Mouse (Mus musculus) heart, postnatal 36 days (tissue): ENCODE data around the gene Tprn. TPM values are rescaled to one million over a fixed set of nuclear protein-coding genes. Genes with fewer than 3 reads are reported as not detected.

Experiments used
- total RNA-seq, 2 experiments: library from RNA; stranded (reverse); gene quantifications; 2 replicates each; pipeline ENCODE4 v1.2.3; 2021

The Tprn gene
- total RNA-seq, 2 experiments from 2014 or later: 4.8 to 8.6 TPM

Other genes starting within 250 kb of the Tprn start
- 10 to 100 TPM; 14.4 to 16.3 TPM for gene Nsmf, start 208.3 kb upstream of the Tprn start, total RNA-seq
- not detected for gene Entpd8, start 182.3 kb upstream of the Tprn start, total RNA-seq
- gene Noxa1, start 167.5 kb upstream of the Tprn start, total RNA-seq: not detected
- gene Nrarp, start 81.9 kb upstream of the Tprn start, total RNA-seq: 10 to 100 TPM in 1 of 2 experiments, 1 to 10 TPM in 1; 9.7 to 12.0 TPM
- 1 to 10 TPM; 4.0 to 5.2 TPM for gene Tor4a, start 65.7 kb upstream of the Tprn start, total RNA-seq
- 10 to 100 TPM; 38.7 to 39.9 TPM for gene Nelfb, start 51.1 kb upstream of the Tprn start, total RNA-seq
- not detected for gene Stpg3, start 48.0 kb upstream of the Tprn start, total RNA-seq
- not detected for gene Fam166a, start 43.9 kb upstream of the Tprn start, total RNA-seq
- gene Tubb4b, start 37.9 kb upstream of the Tprn start, total RNA-seq: 100 to 1,000 TPM; 240 to 254 TPM
- gene Slc34a3, start 28.3 kb upstream of the Tprn start, total RNA-seq: not detected
- gene Rnf224, start 25.8 kb upstream of the Tprn start, total RNA-seq: not detected
- under 1 TPM; 0.27 to 0.44 TPM for gene Rnf208, start 20.4 kb upstream of the Tprn start, total RNA-seq
- not detected for gene Cysrt1, start 20.2 kb upstream of the Tprn start, total RNA-seq
- gene AL732309.1, start 15.8 kb upstream of the Tprn start, total RNA-seq: 1 to 10 TPM; 1.2 to 2.2 TPM
- 10 to 100 TPM; 13.4 to 15.1 TPM for gene Tmem203, start 7.2 kb upstream of the Tprn start, total RNA-seq
- 10 to 100 TPM; 37.4 to 44.0 TPM for gene Ssna1, start 9.8 kb downstream of the Tprn start, total RNA-seq
- gene Anapc2, start 9.9 kb downstream of the Tprn start, total RNA-seq: 10 to 100 TPM; 38.6 to 39.1 TPM
- gene Tmem210, start 25.5 kb downstream of the Tprn start, total RNA-seq: not detected
- gene Lrrc26, start 27.3 kb downstream of the Tprn start, total RNA-seq: not detected
- not detected for gene Grin1, start 56.6 kb downstream of the Tprn start, total RNA-seq
- 10 to 100 TPM; 21.9 to 23.2 TPM for gene Man1b1, start 69.7 kb downstream of the Tprn start, total RNA-seq
- gene Dpp7, start 93.7 kb downstream of the Tprn start, total RNA-seq: 1 to 10 TPM; 3.4 to 3.7 TPM
- 1 to 10 TPM; 6.7 to 8.6 TPM for gene Uap1l1, start 103.1 kb downstream of the Tprn start, total RNA-seq
- gene Sapcd2, start 109.7 kb downstream of the Tprn start, total RNA-seq: under 1 TPM; 0.46 to 0.56 TPM
- gene Entpd2, start 133.3 kb downstream of the Tprn start, total RNA-seq: 10 to 100 TPM; 14.5 to 15.4 TPM
- gene Npdc1, start 136.7 kb downstream of the Tprn start, total RNA-seq: 10 to 100 TPM; 27.3 to 27.8 TPM
- under 1 TPM; 0.27 to 0.36 TPM for gene Fut7, start 160.6 kb downstream of the Tprn start, total RNA-seq
- gene Abca2, start 166.1 kb downstream of the Tprn start, total RNA-seq: 10 to 100 TPM; 35.5 to 39.9 TPM
- 1 to 10 TPM; 1.2 to 1.6 TPM for gene Clic3, start 194.2 kb downstream of the Tprn start, total RNA-seq
- 10 to 100 TPM; 23.0 to 23.4 TPM for gene Paxx, start 198.5 kb downstream of the Tprn start, total RNA-seq
- 100 to 1,000 TPM; 189 to 202 TPM for gene Ptgds, start 207.4 kb downstream of the Tprn start, total RNA-seq
- gene Lcn12, start 231.3 kb downstream of the Tprn start, total RNA-seq: not detected
- 10 to 100 TPM; 82.7 to 92.8 TPM for gene Fbxw5, start 238.1 kb downstream of the Tprn start, total RNA-seq
- gene C8g, start 239.1 kb downstream of the Tprn start, total RNA-seq: 1 to 10 TPM; 1.5 to 1.6 TPM